Mouse (Mus musculus): Measurements from ENCODE around the gene Gucd1. TPM values are rescaled to one million over a fixed set of nuclear protein-coding genes. Genes with fewer than 3 reads are reported as not detected.
"Not testable (repeated sequence)": the region's sequence is repeated elsewhere in the genome, so short reads cannot be mapped to it uniquely, and the experiment has no call there.

Gucd1 gene
- total and polyA plus RNA-seq, 2 experiments, result 115 to 166 TPM

GRCm38 (mm10) chr10:75514361-75514760 is 3.4 kb downstream of the Gucd1 start:
- H3K36me3 ChIP-seq (ENCODE audit: control insufficient read depth, insufficient read depth, low read length), result peaks cover 24% of the 10 kb centered on the region
- H3K27me3 ChIP-seq (ENCODE audit: control insufficient read depth, insufficient read depth, low read length), result no peaks in the 10 kb centered on the region
- peaks cover 27% of the 10 kb centered on the region; the same call in 1 of the 2 replicates for H3K79me2 ChIP-seq (ENCODE audit: control insufficient read depth, insufficient read depth, low read length)
- DNase-seq (ENCODE audit: extremely low read depth, low read depth, low spot score), result peak; percentile 58
- peaks cover 46% of the 10 kb centered on the region for H3K4me1 ChIP-seq (ENCODE audit: control insufficient read depth, insufficient read depth, low read length)
- peak overlapping the region; percentile 22 for H3K4me3 ChIP-seq (ENCODE audit: insufficient read depth, low read depth, low read length)
- WGBS, result 26% methylated on average over 7 of the region's 7 CpGs
- TF ChIP-seq POLR2A (IDR thresholded peaks at IDR 0.05; ENCODE audit: extremely low read depth, insufficient read depth, low read length), result no peak
- TF ChIP-seq CTCF (IDR thresholded peaks at IDR 0.05; ENCODE audit: low read depth, low read length), result no peak
- peak overlapping the region; percentile 100 for H3K27ac ChIP-seq (replicated peaks; ENCODE audit: insufficient read depth, low read depth, low read length)
- peak overlapping the region; percentile 51 for H3K9ac ChIP-seq (ENCODE audit: low read depth, low read length)

GRCm38 (mm10) chr10:75513306-75514067 is 4.3 kb downstream of the Gucd1 start:
- Histone ChIP-seq H3K4me1 (ENCODE audit: control insufficient read depth, insufficient read depth, low read length) (peaks cover 42% of the 10 kb centered on the region), H3K79me2 (ENCODE audit: control insufficient read depth, insufficient read depth, low read length) (peaks cover 20% of the 10 kb centered on the region; the same call in 1 of the 2 replicates), H3K27me3 (ENCODE audit: control insufficient read depth, insufficient read depth, low read length) (no peaks in the 10 kb centered on the region), H3K4me3 (ENCODE audit: insufficient read depth, low read depth, low read length) (peak overlapping the region; percentile 5; the same call in 1 of the 2 replicates), H3K36me3 (ENCODE audit: control insufficient read depth, insufficient read depth, low read length) (peaks cover 31% of the 10 kb centered on the region), H3K9ac (ENCODE audit: low read depth, low read length) (peak overlapping the region; percentile 72), H3K27ac (replicated peaks; ENCODE audit: insufficient read depth, low read depth, low read length) (peak overlapping the region; percentile 100)
- DNase-seq (ENCODE audit: extremely low read depth, low read depth, low spot score), result peak; percentile 70
- WGBS, result 58% methylated on average over 8 of the region's 8 CpGs
- no peak for TF ChIP-seq POLR2A (IDR thresholded peaks at IDR 0.05; ENCODE audit: extremely low read depth, insufficient read depth, low read length)
- no peak for TF ChIP-seq CTCF (IDR thresholded peaks at IDR 0.05; ENCODE audit: low read depth, low read length)

GRCm38 (mm10) chr10:75512796-75513195 is 5.0 kb downstream of the Gucd1 start:
- peak; percentile 97 for DNase-seq (ENCODE audit: extremely low read depth, low read depth, low spot score)
- H3K36me3 ChIP-seq (ENCODE audit: control insufficient read depth, insufficient read depth, low read length), result peaks cover 37% of the 10 kb centered on the region

DNA sequence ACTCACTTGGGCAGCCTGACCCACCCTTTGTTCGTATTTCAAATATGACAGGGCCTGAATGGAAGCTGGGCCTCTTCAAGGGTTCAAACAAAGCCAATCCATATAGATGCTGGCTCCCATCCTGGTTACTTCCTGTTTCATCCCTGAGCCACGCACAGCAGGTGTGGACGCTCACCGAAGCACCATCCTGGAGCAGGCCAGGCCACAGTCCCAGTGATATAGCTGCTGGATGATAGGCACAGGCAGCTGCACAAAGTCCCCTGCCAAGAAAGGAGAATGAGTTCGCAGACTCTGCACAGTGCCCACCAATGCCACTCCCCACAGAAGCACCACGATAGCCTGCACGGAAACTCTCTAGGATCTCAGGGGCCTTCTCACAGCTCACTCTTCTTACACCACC is 5.9 kb downstream of the Gucd1 start:
- peaks cover 16% of the 10 kb centered on the region; the same call in 1 of the 2 replicates for H3K79me2 ChIP-seq (ENCODE audit: control insufficient read depth, insufficient read depth, low read length)
- H3K27me3 ChIP-seq (ENCODE audit: control insufficient read depth, insufficient read depth, low read length), result no peaks in the 10 kb centered on the region
- H3K9ac ChIP-seq (ENCODE audit: low read depth, low read length), result peak overlapping the region; percentile 65
- no peak overlapping the region for H3K4me3 ChIP-seq (ENCODE audit: insufficient read depth, low read depth, low read length)
- no peak for TF ChIP-seq CTCF (IDR thresholded peaks at IDR 0.05; ENCODE audit: low read depth, low read length)
- no peak for TF ChIP-seq POLR2A (IDR thresholded peaks at IDR 0.05; ENCODE audit: extremely low read depth, insufficient read depth, low read length)
- no peak for DNase-seq (ENCODE audit: extremely low read depth, low read depth, low spot score)
- peaks cover 46% of the 10 kb centered on the region for H3K4me1 ChIP-seq (ENCODE audit: control insufficient read depth, insufficient read depth, low read length)
- peak overlapping the region; percentile 100 for H3K27ac ChIP-seq (replicated peaks; ENCODE audit: insufficient read depth, low read depth, low read length)
- peaks cover 46% of the 10 kb centered on the region for H3K36me3 ChIP-seq (ENCODE audit: control insufficient read depth, insufficient read depth, low read length)
- WGBS, result 87% methylated on average over 7 of the region's 7 CpGs

More at GRCm38 (mm10) chr10:75512796-75513195, 5.0 kb downstream of the Gucd1 start:
- Histone ChIP-seq H3K4me1 (ENCODE audit: control insufficient read depth, insufficient read depth, low read length) (peaks cover 42% of the 10 kb centered on the region), H3K9ac (ENCODE audit: low read depth, low read length) (peak overlapping the region; percentile 72), H3K27me3 (ENCODE audit: control insufficient read depth, insufficient read depth, low read length) (no peaks in the 10 kb centered on the region), H3K4me3 (ENCODE audit: insufficient read depth, low read depth, low read length) (no peak overlapping the region), H3K27ac (replicated peaks; ENCODE audit: insufficient read depth, low read depth, low read length) (peak overlapping the region; percentile 100), H3K79me2 (ENCODE audit: control insufficient read depth, insufficient read depth, low read length) (peaks cover 17% of the 10 kb centered on the region; the same call in 1 of the 2 replicates)
- 21% methylated on average over 7 of the region's 7 CpGs for WGBS
- no peak for TF ChIP-seq POLR2A (IDR thresholded peaks at IDR 0.05; ENCODE audit: extremely low read depth, insufficient read depth, low read length)
- no peak for TF ChIP-seq CTCF (IDR thresholded peaks at IDR 0.05; ENCODE audit: low read depth, low read length)

DNA sequence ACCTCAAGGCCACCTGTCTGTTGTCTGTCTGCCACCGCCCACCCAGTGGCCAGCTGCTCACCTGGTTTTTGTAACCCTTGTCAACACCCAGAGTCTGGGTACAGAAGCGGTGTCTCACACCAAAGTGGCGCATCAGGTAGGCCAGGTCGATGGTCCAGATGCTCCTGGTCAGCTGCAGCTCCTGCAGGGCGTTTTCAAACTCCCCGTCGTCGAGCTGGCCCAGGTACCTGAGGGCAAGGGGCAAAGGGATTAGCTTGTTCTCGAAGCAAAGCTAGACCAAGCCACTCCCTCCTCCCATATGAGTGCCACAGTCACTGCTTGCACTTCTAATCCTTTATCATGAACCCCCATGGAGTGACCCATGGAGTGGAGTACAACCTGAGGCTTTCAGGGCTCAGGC is 6.7 kb downstream of the Gucd1 start:
- DNase-seq (ENCODE audit: extremely low read depth, low read depth, low spot score), result peak; percentile 68
- Histone ChIP-seq H3K4me3 (ENCODE audit: insufficient read depth, low read depth, low read length) (no peak overlapping the region), H3K79me2 (ENCODE audit: control insufficient read depth, insufficient read depth, low read length) (peaks cover 11% of the 10 kb centered on the region; the same call in 1 of the 2 replicates), H3K9ac (ENCODE audit: low read depth, low read length) (peak overlapping the region; percentile 41), H3K27ac (replicated peaks; ENCODE audit: insufficient read depth, low read depth, low read length) (peak overlapping the region; percentile 100), H3K36me3 (ENCODE audit: control insufficient read depth, insufficient read depth, low read length) (peaks cover 50% of the 10 kb centered on the region), H3K27me3 (ENCODE audit: control insufficient read depth, insufficient read depth, low read length) (no peaks in the 10 kb centered on the region), H3K4me1 (ENCODE audit: control insufficient read depth, insufficient read depth, low read length) (peaks cover 49% of the 10 kb centered on the region)
- WGBS, result 31% methylated on average over 9 of the region's 9 CpGs
- TF ChIP-seq CTCF (IDR thresholded peaks at IDR 0.05; ENCODE audit: low read depth, low read length), result no peak
- no peak for TF ChIP-seq POLR2A (IDR thresholded peaks at IDR 0.05; ENCODE audit: extremely low read depth, insufficient read depth, low read length)

DNA sequence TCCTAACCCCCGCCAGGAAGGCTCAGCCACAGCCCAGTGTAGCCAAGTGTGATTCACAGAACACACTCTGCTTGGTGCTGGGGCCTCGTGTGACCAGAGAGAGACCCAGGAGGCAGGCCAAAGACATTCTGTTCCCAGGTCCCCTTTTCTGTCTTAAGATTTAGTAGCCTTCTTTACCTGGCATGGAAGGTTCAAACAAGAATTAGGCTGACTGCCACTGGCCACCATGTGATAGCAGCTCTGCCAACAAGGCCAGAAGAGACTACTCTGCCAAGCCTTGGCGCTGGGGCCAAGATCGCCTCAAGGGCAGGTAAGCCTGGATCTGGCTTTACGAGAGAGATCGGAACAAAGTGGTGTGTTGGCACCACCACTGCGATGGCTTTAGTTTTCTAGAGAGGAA is 7.3 kb downstream of the Gucd1 start:
- Histone ChIP-seq H3K79me2 (ENCODE audit: control insufficient read depth, insufficient read depth, low read length) (peaks cover 7% of the 10 kb centered on the region; the same call in 1 of the 2 replicates), H3K36me3 (ENCODE audit: control insufficient read depth, insufficient read depth, low read length) (peaks cover 50% of the 10 kb centered on the region), H3K4me3 (ENCODE audit: insufficient read depth, low read depth, low read length) (no peak overlapping the region), H3K27ac (replicated peaks; ENCODE audit: insufficient read depth, low read depth, low read length) (peak overlapping the region; percentile 100), H3K4me1 (ENCODE audit: control insufficient read depth, insufficient read depth, low read length) (peaks cover 47% of the 10 kb centered on the region), H3K9ac (ENCODE audit: low read depth, low read length) (peak overlapping the region; percentile 43), H3K27me3 (ENCODE audit: control insufficient read depth, insufficient read depth, low read length) (no peaks in the 10 kb centered on the region)
- TF ChIP-seq CTCF (IDR thresholded peaks at IDR 0.05; ENCODE audit: low read depth, low read length), result no peak
- TF ChIP-seq POLR2A (IDR thresholded peaks at IDR 0.05; ENCODE audit: extremely low read depth, insufficient read depth, low read length), result no peak
- peak; percentile 91 for DNase-seq (ENCODE audit: extremely low read depth, low read depth, low spot score)
- 38% methylated on average over 7 of the region's 7 CpGs for whole genome bisulfite sequencing

DNA sequence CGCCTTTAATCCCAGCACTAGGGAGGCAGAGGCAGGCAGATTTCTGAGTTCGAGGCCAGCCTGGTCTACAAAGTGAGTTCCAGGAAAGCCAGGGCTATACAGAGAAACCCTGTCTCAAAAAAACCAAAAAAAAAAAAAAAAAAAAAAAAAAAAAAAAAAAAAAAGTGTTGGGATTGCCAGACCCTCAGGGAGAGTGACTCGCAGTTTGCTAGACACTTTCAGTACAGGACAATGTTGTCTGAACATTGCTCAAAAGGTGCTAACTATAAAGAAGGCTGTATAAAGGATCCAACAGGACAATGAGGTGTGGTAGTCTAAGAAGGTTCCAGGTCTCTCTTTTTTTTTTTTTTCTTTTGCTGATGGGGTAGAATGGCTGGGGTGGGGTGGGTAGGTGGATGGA is 11.8 kb downstream of the Gucd1 start:
- Histone ChIP-seq H3K9ac (ENCODE audit: low read depth, low read length) (0 out of 2 replicates have a peak overlapping the region, but pooled peaks have one; percentile 20), H3K36me3 (ENCODE audit: control insufficient read depth, insufficient read depth, low read length) (peaks cover 43% of the 10 kb centered on the region), H3K27ac (replicated peaks; ENCODE audit: insufficient read depth, low read depth, low read length) (peak overlapping the region; percentile 98), H3K4me1 (ENCODE audit: control insufficient read depth, insufficient read depth, low read length) (peaks cover 31% of the 10 kb centered on the region)
- H3K4me3 ChIP-seq (ENCODE audit: insufficient read depth, low read depth, low read length); H3K27me3 ChIP-seq (ENCODE audit: control insufficient read depth, insufficient read depth, low read length); H3K79me2 ChIP-seq (ENCODE audit: control insufficient read depth, insufficient read depth, low read length); DNase-seq (ENCODE audit: extremely low read depth, low read depth, low spot score): not testable (repeated sequence)
- 91% methylated on average over 3 of the region's 3 CpGs for WGBS

Data from liver, adult 2 months (tissue).